Mouse (Mus musculus) G1E (cell line): ENCODE data around the gene Zfp644.

Source experiments
- CTCF ChIP-seq: IDR thresholded peaks from 2 replicates; pipeline ENCODE4 v1.5.1; 2012; ENCODE audit warnings: low read depth, low read length, inconsistent platforms, mixed read lengths
- GATA1 ChIP-seq: IDR thresholded peaks from 2 replicates; pipeline ENCODE4 v1.6.1; 2012; ENCODE audit warnings: borderline replicate concordance, low read length, inconsistent platforms, mixed read lengths
- GATA2 ChIP-seq: IDR thresholded peaks from 2 replicates; pipeline ENCODE4 v1.6.1; 2012; ENCODE audit warnings: low read depth, low read length, inconsistent platforms, borderline replicate concordance
- POLR2AphosphoS5 ChIP-seq: IDR thresholded peaks from 2 replicates; pipeline ENCODE4 v1.6.1; 2012; ENCODE audit warnings: low read depth, low read length, inconsistent platforms; ENCODE audit not compliant: insufficient replicate concordance

DNA sequence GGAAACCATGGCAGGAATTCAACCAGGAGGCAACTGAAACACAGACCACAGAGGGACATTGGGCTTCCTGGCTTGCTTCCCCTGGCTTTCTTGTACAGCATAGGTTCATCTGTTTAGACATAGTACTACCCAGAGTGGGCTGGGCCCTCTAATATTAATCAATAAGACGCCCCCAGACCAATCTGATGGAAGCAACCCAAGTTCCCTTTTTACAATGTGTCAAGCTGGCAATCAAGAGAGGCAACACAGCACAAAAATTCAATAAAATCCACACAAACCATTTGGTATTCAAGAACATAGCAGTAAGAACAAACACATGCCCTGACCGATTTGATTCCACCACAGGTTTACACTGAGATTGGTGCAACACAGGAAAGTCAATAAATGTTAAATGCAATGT, 82.1 kb downstream of the Zfp644 start:
- no peak for TF ChIP-seq CTCF
- TF ChIP-seq POLR2AphosphoS5: no peak
- TF ChIP-seq GATA1: no peak
- no peak for TF ChIP-seq GATA2
